Mouse (Mus musculus): ENCODE measurements around the gene Pkp4.

DNA sequence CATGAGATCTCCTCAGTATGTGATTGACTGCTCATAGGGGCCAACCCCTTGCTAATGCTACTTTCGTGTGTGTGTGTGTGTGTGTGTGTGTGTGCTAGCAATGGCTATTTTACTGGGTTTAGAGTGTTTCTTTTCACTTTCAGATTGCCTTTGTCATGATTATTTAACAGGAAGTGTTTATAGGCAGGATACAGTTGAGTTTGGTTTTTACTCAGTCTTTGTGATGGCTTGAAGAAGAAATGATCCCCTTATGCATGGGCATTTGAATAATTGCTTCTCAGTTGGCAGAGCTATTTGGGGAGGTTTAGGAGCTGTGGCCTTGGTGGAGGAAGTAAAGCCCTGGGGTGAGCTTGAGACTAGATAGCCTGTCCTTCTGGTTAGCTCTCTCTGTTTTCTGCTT is 232.5 kb downstream of the Pkp4 start:
- TF ChIP-seq POLR2A (IDR thresholded peaks at IDR 0.05; ENCODE audit: extremely low read depth, insufficient read depth, low read length) (no peak), CTCF (IDR thresholded peaks at IDR 0.05; ENCODE audit: low read depth, low read length) (no peak)

Data from liver, adult 2 months (tissue).